Mouse (Mus musculus): ENCODE measurements at regions not wholly inside any gene's neighbourhood (a gene's known extent, or its start where the extent isn't known, plus 50 kb on each side); places are given as distances from the start of the nearest gene placed in this dataset.

- no peak for DNase-seq
- Histone ChIP-seq H3K27ac (ENCODE audit: control insufficient read depth, insufficient read depth, low read length) (no peak overlapping the region), H3K4me3 (ENCODE audit: control insufficient read depth, insufficient read depth, low read length) (no peak overlapping the region), H3K36me3 (ENCODE audit: control insufficient read depth, insufficient read depth, low read length) (no peaks in the 10 kb centered on the region), H3K27me3 (ENCODE audit: control insufficient read depth, insufficient read depth, low read length) (no peaks in the 10 kb centered on the region), H3K4me1 (replicated peaks; ENCODE audit: control insufficient read depth, insufficient read depth, low read length) (no peaks in the 10 kb centered on the region)
- 82% methylated on average over 2 of the region's 2 CpGs for WGBS
- TF ChIP-seq CTCF (IDR thresholded peaks at IDR 0.05; ENCODE audit: borderline replicate concordance, control insufficient read depth, extremely low read depth, insufficient read depth, low read length, poor library complexity) (no peak), POLR2A (IDR thresholded peaks at IDR 0.05; ENCODE audit: control insufficient read depth, extremely low read depth, insufficient read depth, low read length, poor library complexity) (no peak)
These were observed 573.1 kb downstream of the Lmo7 start for GRCm38 (mm10) chr14:102302826-102303225.

GRCm38 (mm10) chr14:102300251-102300650, 570.5 kb downstream of the Lmo7 start:
- Histone ChIP-seq H3K36me3 (ENCODE audit: control insufficient read depth, insufficient read depth, low read length) (no peaks in the 10 kb centered on the region), H3K4me3 (ENCODE audit: control insufficient read depth, insufficient read depth, low read length) (no peak overlapping the region), H3K4me1 (replicated peaks; ENCODE audit: control insufficient read depth, insufficient read depth, low read length) (no peaks in the 10 kb centered on the region), H3K27me3 (ENCODE audit: control insufficient read depth, insufficient read depth, low read length) (no peaks in the 10 kb centered on the region), H3K27ac (ENCODE audit: control insufficient read depth, insufficient read depth, low read length) (no peak overlapping the region)
- WGBS = 96% methylated on average over 6 of the region's 6 CpGs
- TF ChIP-seq CTCF (IDR thresholded peaks at IDR 0.05; ENCODE audit: borderline replicate concordance, control insufficient read depth, extremely low read depth, insufficient read depth, low read length, poor library complexity) = no peak
- TF ChIP-seq POLR2A (IDR thresholded peaks at IDR 0.05; ENCODE audit: control insufficient read depth, extremely low read depth, insufficient read depth, low read length, poor library complexity) = no peak
- DNase-seq = no peak

GRCm38 (mm10) chr14:102291361-102291760, 561.6 kb downstream of the Lmo7 start:
- Histone ChIP-seq H3K27me3 (ENCODE audit: control insufficient read depth, insufficient read depth, low read length) (no peaks in the 10 kb centered on the region), H3K4me3 (ENCODE audit: control insufficient read depth, insufficient read depth, low read length) (no peak overlapping the region), H3K27ac (ENCODE audit: control insufficient read depth, insufficient read depth, low read length) (no peak overlapping the region), H3K36me3 (ENCODE audit: control insufficient read depth, insufficient read depth, low read length) (no peaks in the 10 kb centered on the region), H3K4me1 (replicated peaks; ENCODE audit: control insufficient read depth, insufficient read depth, low read length) (no peaks in the 10 kb centered on the region)
- no peak for TF ChIP-seq CTCF (IDR thresholded peaks at IDR 0.05; ENCODE audit: borderline replicate concordance, control insufficient read depth, extremely low read depth, insufficient read depth, low read length, poor library complexity)
- TF ChIP-seq POLR2A (IDR thresholded peaks at IDR 0.05; ENCODE audit: control insufficient read depth, extremely low read depth, insufficient read depth, low read length, poor library complexity) = no peak
- WGBS = 92% methylated on average over 1 of the region's 1 CpGs
- no peak for DNase-seq

GRCm38 (mm10) chr14:102250076-102250475, 520.3 kb downstream of the Lmo7 start:
- Histone ChIP-seq H3K27ac (ENCODE audit: control insufficient read depth, insufficient read depth, low read length) (no peak overlapping the region), H3K27me3 (ENCODE audit: control insufficient read depth, insufficient read depth, low read length) (no peaks in the 10 kb centered on the region), H3K4me1 (replicated peaks; ENCODE audit: control insufficient read depth, insufficient read depth, low read length) (no peaks in the 10 kb centered on the region), H3K36me3 (ENCODE audit: control insufficient read depth, insufficient read depth, low read length) (no peaks in the 10 kb centered on the region), H3K4me3 (ENCODE audit: control insufficient read depth, insufficient read depth, low read length) (no peak overlapping the region)
- DNase-seq = no peak
- TF ChIP-seq POLR2A (IDR thresholded peaks at IDR 0.05; ENCODE audit: control insufficient read depth, extremely low read depth, insufficient read depth, low read length, poor library complexity) (no peak), CTCF (IDR thresholded peaks at IDR 0.05; ENCODE audit: borderline replicate concordance, control insufficient read depth, extremely low read depth, insufficient read depth, low read length, poor library complexity) (no peak)
- WGBS = 85% methylated on average over 5 of the region's 5 CpGs

- no peak for DNase-seq
- Histone ChIP-seq H3K4me1 (replicated peaks; ENCODE audit: control insufficient read depth, insufficient read depth, low read length) (no peaks in the 10 kb centered on the region), H3K27ac (ENCODE audit: control insufficient read depth, insufficient read depth, low read length) (no peak overlapping the region), H3K27me3 (ENCODE audit: control insufficient read depth, insufficient read depth, low read length) (no peaks in the 10 kb centered on the region), H3K4me3 (ENCODE audit: control insufficient read depth, insufficient read depth, low read length) (no peak overlapping the region), H3K36me3 (ENCODE audit: control insufficient read depth, insufficient read depth, low read length) (no peaks in the 10 kb centered on the region)
- no peak for TF ChIP-seq CTCF (IDR thresholded peaks at IDR 0.05; ENCODE audit: borderline replicate concordance, control insufficient read depth, extremely low read depth, insufficient read depth, low read length, poor library complexity)
- no peak for TF ChIP-seq POLR2A (IDR thresholded peaks at IDR 0.05; ENCODE audit: control insufficient read depth, extremely low read depth, insufficient read depth, low read length, poor library complexity)
- 88% methylated on average over 2 of the region's 2 CpGs for WGBS
These were observed 518.8 kb downstream of the Lmo7 start for GRCm38 (mm10) chr14:102248581-102248980.

GRCm38 (mm10) chr14:102248023-102248422, 518.3 kb downstream of the Lmo7 start:
- H3K27me3 ChIP-seq (ENCODE audit: control insufficient read depth, insufficient read depth, low read length) = no peaks in the 10 kb centered on the region
- H3K27ac ChIP-seq (ENCODE audit: control insufficient read depth, insufficient read depth, low read length) = no peak overlapping the region
- no peaks in the 10 kb centered on the region for H3K36me3 ChIP-seq (ENCODE audit: control insufficient read depth, insufficient read depth, low read length)
- H3K4me3 ChIP-seq (ENCODE audit: control insufficient read depth, insufficient read depth, low read length) = no peak overlapping the region
- H3K4me1 ChIP-seq (replicated peaks; ENCODE audit: control insufficient read depth, insufficient read depth, low read length) = no peaks in the 10 kb centered on the region
- DNase-seq = no peak
- no peak for TF ChIP-seq CTCF (IDR thresholded peaks at IDR 0.05; ENCODE audit: borderline replicate concordance, control insufficient read depth, extremely low read depth, insufficient read depth, low read length, poor library complexity)
- no peak for TF ChIP-seq POLR2A (IDR thresholded peaks at IDR 0.05; ENCODE audit: control insufficient read depth, extremely low read depth, insufficient read depth, low read length, poor library complexity)
- 95% methylated on average over 5 of the region's 5 CpGs for WGBS

All from thymus, adult 2 months (tissue).